Mouse (Mus musculus) adrenal gland, adult 8-10 months (tissue): Measurements from ENCODE around the gene Glcci1. TPM values are rescaled to one million over a fixed set of nuclear protein-coding genes. Genes with fewer than 3 reads are reported as not detected.
"Not testable (repeated sequence)": the region's sequence is repeated elsewhere in the genome, so short reads cannot be mapped to it uniquely, and the experiment has no call there.

Experiments used
- DNase-seq: peaks from one replicate; pipeline ENCODE4 v3.0.0; 2022
- total RNA-seq, 4 experiments: library from RNA; stranded (reverse); gene quantifications; 2 replicates each; pipeline ENCODE4 v1.2.4; 2022

Gene Glcci1
- total RNA-seq, 4 experiments from 2014 or later: 29.1 to 32.4 (median 30.7) TPM

GRCm38 (mm10) chr6:8495827-8496222, 13.6 kb upstream of the Glcci1 start:
- no peak for DNase-seq

GRCm38 (mm10) chr6:8497234-8497867, 12.0 kb upstream of the Glcci1 start:
- DNase-seq: no peak

GRCm38 (mm10) chr6:8497868-8498257, 11.5 kb upstream of the Glcci1 start:
- no peak for DNase-seq

DNA sequence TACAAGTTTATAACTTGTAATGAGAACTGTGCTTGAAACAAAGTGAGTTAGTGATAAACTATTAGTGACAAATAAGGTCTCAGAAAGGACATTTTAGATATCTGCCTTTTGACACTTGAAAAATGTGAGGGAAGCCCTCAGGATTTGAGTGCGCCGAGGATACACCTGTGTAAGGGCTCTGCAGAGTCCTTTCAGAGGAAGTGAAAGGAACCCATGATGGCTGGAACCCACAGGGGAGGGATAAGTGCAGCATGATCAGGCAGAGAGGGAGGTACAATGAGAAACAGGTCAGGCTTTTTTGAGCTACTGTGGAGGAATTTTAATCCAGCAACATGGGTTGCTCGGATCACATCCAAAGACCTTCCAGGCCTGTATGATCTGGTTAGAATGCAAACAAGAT, 10.4 kb upstream of the Glcci1 start:
- DNase-seq: no peak

GRCm38 (mm10) chr6:8503953-8504352, 5.4 kb upstream of the Glcci1 start:
- DNase-seq: no peak

- no peak for DNase-seq
These were observed 4.7 kb upstream of the Glcci1 start for GRCm38 (mm10) chr6:8504521-8505228.

GRCm38 (mm10) chr6:8506631-8507030, 2.8 kb upstream of the Glcci1 start:
- DNase-seq: no peak

- DNase-seq: peak; percentile 99
These were observed 390 bp upstream of the Glcci1 start for GRCm38 (mm10) chr6:8508883-8509536.

DNA sequence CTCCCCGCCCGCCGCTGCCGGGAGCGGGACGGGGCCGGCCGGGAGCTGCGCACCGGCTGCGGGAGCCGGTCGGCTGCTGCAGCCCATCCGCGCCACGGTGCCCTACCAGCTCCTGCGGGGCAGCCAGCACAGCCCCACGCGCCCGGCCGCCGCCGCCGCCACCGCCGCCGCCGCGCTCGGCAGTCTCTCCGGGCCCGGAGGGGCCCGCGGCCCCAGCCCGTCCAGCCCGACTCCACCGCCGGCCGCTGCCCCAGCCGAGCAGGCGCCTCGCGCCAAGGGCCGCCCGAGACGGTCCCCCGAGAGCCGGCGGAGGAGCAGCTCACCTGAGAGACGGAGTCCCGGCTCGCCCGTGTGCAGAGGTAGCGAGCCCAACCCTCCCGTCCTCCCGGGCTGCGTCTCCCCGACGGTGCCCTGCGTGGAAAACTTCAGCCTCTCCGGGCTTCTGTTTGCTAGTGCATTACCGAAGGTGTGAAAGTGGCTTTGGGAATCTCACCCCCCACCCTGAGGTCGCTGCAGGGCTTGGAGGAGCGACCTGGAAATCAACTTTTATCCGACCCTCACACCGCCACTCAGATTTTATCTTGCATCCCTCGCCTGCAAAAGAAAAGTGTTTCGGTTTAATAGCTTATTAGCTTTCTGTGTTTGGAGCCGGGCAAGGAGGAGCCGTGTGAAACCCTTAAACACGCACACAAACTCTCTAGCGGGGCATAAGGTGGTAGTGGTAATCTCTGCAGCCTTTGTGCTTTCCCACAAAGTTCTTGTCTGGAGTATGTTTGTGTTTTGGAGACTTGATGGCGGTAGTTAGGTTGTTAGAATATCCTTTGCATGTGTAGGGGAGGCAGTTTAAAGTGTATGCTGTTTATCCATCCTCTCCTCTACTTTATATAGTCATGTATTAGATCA, 812 bp downstream of the Glcci1 start:
- peak; percentile 30 for DNase-seq

DNA sequence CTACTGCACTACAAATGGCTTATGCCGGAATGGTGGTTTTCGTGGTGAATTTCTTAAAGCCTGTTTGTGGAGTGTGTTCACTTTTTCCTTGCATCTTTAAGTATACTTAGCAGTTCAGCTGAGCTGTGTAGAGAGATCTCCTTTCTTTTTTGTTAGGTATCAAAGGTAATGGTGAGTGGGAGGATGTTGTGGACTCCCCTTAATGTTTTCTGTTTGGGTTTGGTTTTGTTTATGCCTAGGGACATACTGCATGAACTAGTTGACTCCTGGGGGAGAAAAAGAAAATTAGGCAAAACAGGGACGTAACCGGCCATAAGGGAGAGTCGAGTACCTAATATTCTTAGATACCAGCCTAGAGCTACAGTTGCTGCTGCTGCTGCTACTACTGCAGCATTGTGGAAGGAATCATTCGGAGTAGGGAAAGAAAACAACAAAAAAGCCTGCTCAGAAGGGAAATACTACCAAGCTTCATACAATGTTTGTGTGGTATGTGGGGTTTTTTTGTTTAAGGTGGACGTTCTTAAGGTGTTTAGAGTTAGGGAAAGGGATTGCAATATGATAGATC, 1.5 kb downstream of the Glcci1 start:
- no peak for DNase-seq

- DNase-seq: no peak
These were observed 2.0 kb downstream of the Glcci1 start for GRCm38 (mm10) chr6:8511447-8511846.

DNA sequence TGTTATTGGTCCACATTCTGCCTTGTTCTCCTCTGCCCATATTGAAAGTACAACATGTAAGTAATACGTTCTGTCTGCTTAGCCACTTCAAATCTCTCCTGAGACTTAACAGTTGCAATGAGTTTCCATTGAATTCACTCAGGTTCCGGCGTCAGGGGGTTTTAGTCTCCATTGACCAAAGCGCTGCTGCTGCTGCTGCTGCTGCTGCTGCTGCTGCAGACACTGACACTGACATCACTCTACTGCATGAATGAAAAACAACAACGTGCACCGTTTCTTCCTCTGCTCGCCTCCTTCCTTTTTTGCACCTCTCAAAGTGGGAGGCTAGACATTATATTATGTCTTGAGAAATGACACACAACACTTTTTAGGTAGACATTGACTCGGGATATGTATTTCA, 3.0 kb downstream of the Glcci1 start:
- no peak for DNase-seq

GRCm38 (mm10) chr6:8519687-8520086, 10.3 kb downstream of the Glcci1 start:
- DNase-seq: no peak

GRCm38 (mm10) chr6:8521231-8521630, 11.8 kb downstream of the Glcci1 start:
- DNase-seq: no peak

GRCm38 (mm10) chr6:8524717-8525116, 15.3 kb downstream of the Glcci1 start:
- DNase-seq: no peak

GRCm38 (mm10) chr6:8531104-8531894, 21.9 kb downstream of the Glcci1 start:
- DNase-seq: no peak

GRCm38 (mm10) chr6:8536944-8537343, 27.5 kb downstream of the Glcci1 start:
- DNase-seq: no peak

GRCm38 (mm10) chr6:8541531-8541930, 32.1 kb downstream of the Glcci1 start:
- not testable (repeated sequence) for DNase-seq

DNA sequence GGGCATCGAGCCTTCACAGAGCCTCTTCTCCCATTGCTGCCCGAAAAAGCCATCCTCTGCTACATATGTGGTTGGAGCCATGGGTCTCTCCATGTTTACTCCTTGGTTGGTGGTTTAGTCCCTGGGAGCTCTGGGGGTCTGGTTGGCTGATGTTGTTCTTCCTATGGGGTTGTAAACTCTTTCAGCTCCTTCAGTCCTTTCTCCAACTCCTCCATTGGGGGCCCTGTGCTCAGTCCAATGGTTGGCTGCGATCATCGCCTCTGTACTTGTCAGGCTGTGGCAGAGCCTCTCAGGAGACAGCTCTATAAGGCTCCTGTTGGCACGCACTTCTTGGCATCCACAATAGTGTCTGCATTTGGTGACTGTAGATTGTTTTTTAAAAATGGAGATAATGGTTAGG, 35.4 kb downstream of the Glcci1 start:
- DNase-seq: no peak

DNA sequence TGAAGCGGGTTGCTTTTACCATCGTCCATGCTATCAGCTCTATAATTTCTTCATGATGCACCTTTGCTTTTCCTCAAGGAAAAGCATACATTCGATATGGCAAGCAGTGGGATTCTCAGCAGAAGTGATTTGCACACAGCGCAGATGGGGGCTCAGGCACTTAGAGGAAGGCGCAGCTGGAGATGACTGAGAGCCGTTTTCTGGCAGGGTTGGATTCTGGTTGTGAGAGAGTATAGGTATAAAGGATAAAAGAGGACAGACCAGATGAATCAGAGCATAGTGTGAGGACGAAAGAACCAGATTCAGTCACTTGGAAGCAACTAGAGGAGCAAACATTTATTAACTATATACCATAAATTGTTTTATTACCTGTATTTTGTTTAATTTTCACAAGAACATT, 36.4 kb downstream of the Glcci1 start:
- no peak for DNase-seq

GRCm38 (mm10) chr6:8551155-8551554, 41.8 kb downstream of the Glcci1 start:
- DNase-seq: no peak
